Comparison of ENCODE assay signal across 9 mouse cellular contexts in the genomic region with DNA sequence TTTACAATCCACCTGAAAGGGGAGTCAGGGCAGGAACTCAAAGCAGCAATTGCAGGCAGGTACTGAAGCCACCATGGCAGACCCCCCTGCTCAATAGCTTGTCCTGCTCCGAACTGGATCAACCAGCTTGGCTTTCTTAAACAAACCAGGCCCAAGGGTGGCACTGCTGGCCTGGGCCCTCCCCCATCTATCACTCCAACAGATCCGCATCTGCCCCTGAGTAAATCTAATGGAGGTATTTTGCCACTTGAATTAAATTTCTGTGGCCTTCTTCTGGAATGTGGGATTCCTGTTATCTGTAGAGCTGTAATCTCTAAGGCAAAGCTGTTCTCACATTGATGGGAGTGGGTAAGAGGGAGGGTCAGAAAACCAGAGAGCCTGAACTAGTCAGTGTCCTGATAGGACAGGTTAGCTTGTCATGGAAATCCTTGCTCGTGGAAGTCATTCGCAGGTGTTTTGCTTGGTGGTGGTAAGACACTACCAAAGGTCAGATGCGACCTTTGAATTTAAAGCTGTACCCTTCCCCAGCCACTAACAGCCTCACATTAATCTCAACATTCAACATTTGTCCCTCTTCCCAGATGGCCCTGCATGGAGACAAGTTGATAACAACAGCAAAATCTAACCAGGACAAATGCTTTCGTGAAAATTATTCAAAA. TPM values are rescaled to one million over a fixed set of nuclear protein-coding genes. Genes with fewer than 3 reads are reported as not detected.
DNase-seq lines count a peak whose midpoint lies in the region; ATAC-seq lines count a peak whose summit lies in the region.
"Had no signal": no experiment of that assay in that cellular context is flagged by ENCODE, and none has a peak within 500 bp of the region (broad histone marks: within the 10 kb centered on the region; RNA-seq: fewer than 3 reads in every experiment).

No protein-coding gene starts in this region.

- peak overlapping the region; percentile 82 for H3K4me3 ChIP-seq in lung, embryonic 16.5 days (ENCODE audit: low read length)
- peak overlapping the region; percentile 63 for H3K4me3 ChIP-seq in hindbrain, embryonic 14.5 days (replicated peaks; ENCODE audit: low read length)

- H3K9ac ChIP-seq in lung, embryonic 16.5 days (ENCODE audit: low read length), result peak overlapping the region; percentile 89
- peak overlapping the region; percentile 65 for H3K9ac ChIP-seq in hindbrain, embryonic 14.5 days

- no peak for DNase-seq in lung, postnatal 4 days
- peak; percentile 30 for DNase-seq in c-Kit-positive CD71-positive TER-119-negative erythroid progenitor cells, embryonic 14.5 days (ENCODE audit: low read depth)
- no peak for DNase-seq in hindbrain, embryonic 14.5 days (ENCODE audit: low spot score)
- peak; percentile 20 for DNase-seq in mesoderm, embryonic 11.5 days (ENCODE audit: low read depth, low spot score)
- DNase-seq in cerebellum, postnatal 14 days, result no peak
- no peak for DNase-seq in gastrocnemius, postnatal 10 days
- DNase-seq in layer of hippocampus, adult 11-12 months (ENCODE audit: low spot score), result no peak

- 25% methylated on average over 6 of the region's 6 CpGs for WGBS in lung, embryonic 16.5 days
- WGBS in hindbrain, embryonic 14.5 days, result 30% methylated on average over 6 of the region's 6 CpGs

- H3K4me2 ChIP-seq in lung, embryonic 16.5 days (ENCODE audit: low read depth, low read length), result peak overlapping the region; percentile 66
- H3K4me2 ChIP-seq in hindbrain, embryonic 14.5 days (replicated peaks), result peak overlapping the region; percentile 97

- no peaks in the 10 kb centered on the region; the same call in none of the 2 replicates for H3K36me3 ChIP-seq in lung, embryonic 16.5 days (ENCODE audit: control insufficient read depth, insufficient read depth, low read length)
- H3K36me3 ChIP-seq in hindbrain, embryonic 14.5 days (replicated peaks; ENCODE audit: control insufficient read depth, insufficient read depth), result no peaks in the 10 kb centered on the region

- H3K4me1 ChIP-seq in lung, embryonic 16.5 days (replicated peaks; ENCODE audit: control insufficient read depth, insufficient read depth, low read length), result no peaks in the 10 kb centered on the region; the same call in 1 of the 2 replicates
- H3K4me1 ChIP-seq in hindbrain, embryonic 14.5 days (replicated peaks; ENCODE audit: control insufficient read depth, insufficient read depth, low read length), result 0 out of 2 replicates have a peak, but pooled peaks cover 3% of the 10 kb centered on the region

- no peaks in the 10 kb centered on the region for H3K27me3 ChIP-seq in lung, embryonic 16.5 days (ENCODE audit: control insufficient read depth, insufficient read depth, low read depth, low read length)
- H3K27me3 ChIP-seq in hindbrain, embryonic 14.5 days (ENCODE audit: control insufficient read depth, insufficient read depth, low read length), result no peaks in the 10 kb centered on the region

- H3K27ac ChIP-seq in lung, embryonic 16.5 days (ENCODE audit: low read length), result peak overlapping the region; percentile 83
- no peak overlapping the region for H3K27ac ChIP-seq in hindbrain, embryonic 14.5 days

- ATAC-seq in lung, embryonic 16.5 days (ENCODE audit: low read depth), result no peak
- no peak for ATAC-seq in hindbrain, embryonic 14.5 days (ENCODE audit: low FRiP score)

- H3K9me3 ChIP-seq in lung, embryonic 16.5 days (ENCODE audit: control insufficient read depth, low read length), result no peaks in the 10 kb centered on the region
- no peaks in the 10 kb centered on the region for H3K9me3 ChIP-seq in hindbrain, embryonic 14.5 days (ENCODE audit: control insufficient read depth, low read length)

RNA-seq across cellular contexts. Expression of gene Gm6899, which starts 0.5 kb away (rescaled TPM):
- polyA plus RNA-seq in lung, embryonic 16.5 days (2015; fragmentation: Nextera tagmentation; extraction: Ambion mirVana), result not detected in 2 replicates
- polyA plus RNA-seq in hindbrain, embryonic 14.5 days (2014; fragmentation: Nextera tagmentation; extraction: Ambion mirVana), result not detected in 2 replicates
- not detected for total RNA-seq in gastrocnemius, postnatal 10 days (2021)
- polyA plus RNA-seq: gonadal fat pad, adult 2 months had no signal

RNA-seq across cellular contexts. Expression of gene Vrk2, which starts 1.3 kb away (rescaled TPM):
- 19.5 and 20.7 TPM in 2 replicates for polyA plus RNA-seq in lung, embryonic 16.5 days (2015; fragmentation: Nextera tagmentation; extraction: Ambion mirVana)
- polyA plus RNA-seq in hindbrain, embryonic 14.5 days (2014; fragmentation: Nextera tagmentation; extraction: Ambion mirVana), result 3.4 and 4.0 TPM in 2 replicates
- total RNA-seq in gastrocnemius, postnatal 10 days (2021), result 10 to 100 TPM in 1 of 2 experiments, 1 to 10 TPM in 1; 8.3 to 11.0 TPM

Comparison
In these comparisons a context has a peak if more than half of its experiments do, and no peak if none do; other contexts are left out.
1. DNase-seq: peak in c-Kit-positive CD71-positive TER-119-negative erythroid progenitor cells, embryonic 14.5 days (single experiment) and mesoderm, embryonic 11.5 days (single experiment); none in lung, postnatal 4 days (0 of 2), hindbrain, embryonic 14.5 days (single experiment), cerebellum, postnatal 14 days (0 of 2), gastrocnemius, postnatal 10 days (single experiment) and layer of hippocampus, adult 11-12 months (single experiment).